Mouse (Mus musculus): ENCODE results near the gene Figla.
A peak's percentile ranks its signal among the peaks of the same experiment; 100 is the strongest.
"Not testable (repeated sequence)": the region's sequence is repeated elsewhere in the genome, so short reads cannot be mapped to it uniquely, and the experiment has no call there.

Figla gene

DNA sequence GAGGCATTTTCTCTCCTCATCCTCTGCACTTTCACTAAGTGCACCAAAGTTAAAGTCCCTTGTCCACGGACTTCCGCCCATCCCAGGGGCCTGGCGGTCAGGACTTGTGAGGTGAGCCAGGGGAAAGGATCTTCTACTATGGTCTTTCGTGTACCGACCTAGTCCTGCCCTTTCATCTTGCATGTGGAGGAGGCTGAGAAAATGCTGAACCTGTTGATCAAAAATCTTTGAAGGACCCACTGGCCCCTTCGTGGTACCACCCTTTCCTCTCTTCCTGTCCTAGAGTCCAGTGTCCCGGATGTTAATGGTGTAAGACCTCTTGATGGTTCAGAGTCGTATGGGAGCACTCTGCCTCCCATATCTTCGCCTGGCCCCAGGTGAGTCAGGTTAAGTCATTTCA, at the start of gene Figla:
Figla (plus strand) TSS at position 301 of the 400 bp plus-strand sequence.
- DNase-seq (ENCODE audit: low spot score): no peak

GRCm38 (mm10) chr6:85966686-85967085, 49.3 kb upstream of the Figla start:
- no peak for DNase-seq (ENCODE audit: low spot score)

DNA sequence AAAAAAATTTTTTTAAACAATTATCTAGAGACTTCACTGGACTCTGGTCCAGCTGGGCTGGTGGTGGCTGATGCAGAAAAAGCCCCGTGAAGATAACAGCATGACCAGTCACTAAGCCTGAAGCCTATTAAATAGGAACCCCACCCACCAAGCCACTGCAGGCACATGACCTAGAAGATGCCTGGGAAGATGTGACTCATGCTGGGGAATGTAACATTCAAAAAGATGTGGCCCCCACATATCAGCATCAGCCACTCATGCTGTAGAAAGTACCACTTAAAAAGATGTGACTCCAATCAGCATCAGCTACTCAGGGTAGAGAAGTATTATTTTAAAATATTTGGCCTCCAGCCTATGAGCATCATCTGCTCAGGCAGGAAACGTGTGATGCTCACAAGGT, 46.1 kb upstream of the Figla start:
- no peak for DNase-seq (ENCODE audit: low spot score)

GRCm38 (mm10) chr6:85972699-85973098, 43.3 kb upstream of the Figla start:
- no peak for DNase-seq (ENCODE audit: low spot score)

- no peak for DNase-seq (ENCODE audit: low spot score)
Measured at GRCm38 (mm10) chr6:85973336-85973735, 42.6 kb upstream of the Figla start.

DNA sequence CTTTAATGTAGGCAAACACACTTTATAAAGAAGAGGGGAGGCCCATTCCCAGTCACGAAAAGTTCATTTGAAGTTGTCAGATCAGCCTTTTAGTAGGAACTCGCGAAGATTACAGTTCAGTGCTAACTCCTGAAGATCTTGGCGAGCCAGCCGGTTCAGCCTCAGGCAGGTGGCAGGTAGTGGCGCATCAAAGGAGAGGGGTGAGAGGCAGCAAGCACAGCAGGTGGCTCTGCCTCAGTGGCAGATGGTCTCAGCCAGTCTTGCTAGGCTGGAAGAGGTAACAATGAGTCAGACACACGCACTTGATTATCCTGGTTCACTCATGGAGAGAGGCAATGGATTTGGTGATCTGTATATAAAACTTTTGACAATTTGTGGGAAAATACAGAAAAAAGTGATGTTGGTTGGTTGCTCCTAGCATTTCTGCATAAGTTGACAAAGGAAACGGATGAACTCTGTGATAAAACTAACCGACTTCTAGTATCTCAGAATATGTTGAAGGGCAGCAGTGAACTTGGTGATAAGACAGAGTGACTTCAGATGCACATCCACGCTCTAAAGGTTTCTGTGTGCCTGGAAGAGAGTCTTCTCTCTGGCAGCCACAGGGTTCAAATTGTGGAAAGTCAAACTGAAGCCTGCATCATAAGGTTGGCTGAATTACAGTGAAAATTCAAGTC, 40.9 kb upstream of the Figla start:
- no peak for DNase-seq (ENCODE audit: low spot score)

DNA sequence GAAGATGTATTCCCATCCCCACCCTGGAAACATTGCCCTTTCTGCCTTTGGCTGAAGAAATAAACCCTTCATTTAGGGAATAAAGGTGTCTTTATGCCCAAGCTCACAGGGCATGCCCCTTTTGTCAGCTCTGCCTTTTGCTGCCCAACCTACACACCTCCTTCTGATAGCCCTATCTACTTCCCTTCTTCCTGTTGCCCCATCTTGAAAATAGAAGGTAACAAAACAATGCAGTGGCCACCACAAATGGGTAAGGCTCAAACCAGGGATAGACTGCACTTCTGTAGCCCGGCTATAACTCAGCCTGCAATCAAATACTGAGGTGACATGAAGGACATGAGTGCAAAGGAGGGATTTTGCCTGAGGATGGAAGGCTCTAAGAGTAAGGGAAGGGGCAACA, 40.2 kb upstream of the Figla start:
- DNase-seq (ENCODE audit: low spot score): no peak

DNA sequence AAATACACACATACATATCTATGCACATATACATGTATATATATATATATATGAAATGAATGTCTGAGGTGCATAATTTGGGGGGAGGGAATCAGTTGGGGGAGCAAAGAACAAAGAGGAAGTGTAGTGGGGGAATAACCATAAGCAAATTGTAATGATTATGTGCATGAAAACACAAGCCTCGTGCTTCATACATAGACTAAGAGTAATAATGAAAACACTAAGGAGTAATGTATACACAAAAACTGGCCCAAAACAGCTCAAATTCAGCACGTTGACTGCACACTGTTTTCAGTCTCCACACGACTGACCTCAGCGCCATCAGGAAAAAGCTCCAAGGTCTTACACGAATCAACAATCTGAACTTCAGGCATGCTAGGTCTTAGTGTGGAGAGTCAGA, 39.7 kb upstream of the Figla start:
- no peak for DNase-seq (ENCODE audit: low spot score)

DNA sequence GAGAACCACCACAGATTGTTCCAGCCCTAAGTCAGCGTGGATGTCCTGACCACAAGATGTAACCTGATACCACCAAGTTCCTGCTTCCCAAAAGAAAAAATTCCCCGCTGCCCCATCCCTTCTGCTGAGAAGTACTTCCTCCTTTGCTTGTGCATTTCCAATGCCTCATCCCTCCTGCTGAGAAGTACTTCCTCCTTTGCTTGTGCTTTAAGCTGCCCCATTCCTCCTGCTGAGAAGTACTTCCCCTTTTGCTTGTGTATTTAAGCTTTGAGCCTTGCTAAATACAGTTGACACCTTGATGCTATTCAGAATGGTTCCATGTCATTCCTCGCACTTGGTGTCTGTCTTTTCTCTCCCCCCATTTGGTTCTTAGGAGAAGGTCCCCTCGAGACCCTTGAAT, 37.2 kb upstream of the Figla start:
- not testable (repeated sequence) for DNase-seq (ENCODE audit: low spot score)

DNA sequence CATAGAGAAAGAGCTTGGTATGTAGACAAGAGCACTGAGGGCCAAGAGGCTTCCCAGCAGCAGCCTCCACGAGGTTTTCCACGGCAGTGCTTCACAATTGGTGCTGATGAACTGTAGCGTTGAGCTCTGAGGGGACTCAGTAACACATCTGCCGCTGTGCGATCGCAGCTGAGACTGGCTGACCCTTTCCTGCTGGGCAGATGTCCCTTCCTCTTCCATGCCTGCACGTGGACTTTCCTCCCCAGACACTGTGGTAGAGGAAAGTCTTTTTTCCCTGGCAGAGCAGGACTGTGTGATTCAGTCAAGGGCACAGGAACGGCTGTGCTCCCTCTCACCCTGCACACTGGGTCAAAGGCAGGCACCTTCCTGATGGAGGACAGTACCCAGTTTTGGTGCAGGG, 31.6 kb upstream of the Figla start:
- DNase-seq (ENCODE audit: low spot score): no peak

- DNase-seq (ENCODE audit: low spot score): not testable (repeated sequence)
Measured at GRCm38 (mm10) chr6:85989570-85989969, 26.4 kb upstream of the Figla start.

GRCm38 (mm10) chr6:85990774-85991173, 25.2 kb upstream of the Figla start:
- DNase-seq (ENCODE audit: low spot score): not testable (repeated sequence)

GRCm38 (mm10) chr6:86003405-86003925, 12.5 kb upstream of the Figla start:
- no peak for DNase-seq (ENCODE audit: low spot score)

GRCm38 (mm10) chr6:86004271-86005148, 11.5 kb upstream of the Figla start:
- DNase-seq (ENCODE audit: low spot score): peak; percentile 60

- DNase-seq (ENCODE audit: low spot score): peak; percentile 37
Measured at GRCm38 (mm10) chr6:86009980-86010379, 6.0 kb upstream of the Figla start.

GRCm38 (mm10) chr6:86014812-86015211, 1.2 kb upstream of the Figla start:
- DNase-seq (ENCODE audit: low spot score): not testable (repeated sequence)

DNA sequence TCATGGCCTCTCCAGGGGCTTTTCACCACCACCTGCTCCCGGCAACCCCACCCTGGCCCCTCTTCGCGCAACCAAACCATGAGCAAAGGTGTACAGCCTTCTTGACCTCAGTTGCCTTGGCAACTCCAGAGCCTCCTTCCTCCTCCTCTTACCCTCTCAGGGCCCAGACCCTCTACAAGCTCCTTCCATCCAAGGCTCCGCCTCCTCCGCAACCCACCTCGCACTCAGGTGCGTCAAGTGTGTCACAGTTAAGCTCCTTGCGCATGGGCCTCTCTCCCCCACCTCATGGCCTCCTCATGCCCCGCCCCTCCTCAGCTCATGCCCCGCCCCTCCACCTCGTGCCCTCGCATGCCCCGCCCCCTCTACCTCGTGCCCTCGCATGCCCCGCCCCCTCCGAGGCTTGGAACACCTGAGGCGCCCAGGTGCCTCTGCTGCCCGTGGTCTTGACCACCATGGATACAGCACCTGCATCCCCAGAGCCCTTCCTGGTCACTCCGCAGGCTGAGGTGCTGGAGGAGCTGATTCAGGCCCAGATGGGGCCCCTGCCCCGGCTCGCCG, 901 bp downstream of the Figla start:
- no peak for DNase-seq (ENCODE audit: low spot score)

DNA sequence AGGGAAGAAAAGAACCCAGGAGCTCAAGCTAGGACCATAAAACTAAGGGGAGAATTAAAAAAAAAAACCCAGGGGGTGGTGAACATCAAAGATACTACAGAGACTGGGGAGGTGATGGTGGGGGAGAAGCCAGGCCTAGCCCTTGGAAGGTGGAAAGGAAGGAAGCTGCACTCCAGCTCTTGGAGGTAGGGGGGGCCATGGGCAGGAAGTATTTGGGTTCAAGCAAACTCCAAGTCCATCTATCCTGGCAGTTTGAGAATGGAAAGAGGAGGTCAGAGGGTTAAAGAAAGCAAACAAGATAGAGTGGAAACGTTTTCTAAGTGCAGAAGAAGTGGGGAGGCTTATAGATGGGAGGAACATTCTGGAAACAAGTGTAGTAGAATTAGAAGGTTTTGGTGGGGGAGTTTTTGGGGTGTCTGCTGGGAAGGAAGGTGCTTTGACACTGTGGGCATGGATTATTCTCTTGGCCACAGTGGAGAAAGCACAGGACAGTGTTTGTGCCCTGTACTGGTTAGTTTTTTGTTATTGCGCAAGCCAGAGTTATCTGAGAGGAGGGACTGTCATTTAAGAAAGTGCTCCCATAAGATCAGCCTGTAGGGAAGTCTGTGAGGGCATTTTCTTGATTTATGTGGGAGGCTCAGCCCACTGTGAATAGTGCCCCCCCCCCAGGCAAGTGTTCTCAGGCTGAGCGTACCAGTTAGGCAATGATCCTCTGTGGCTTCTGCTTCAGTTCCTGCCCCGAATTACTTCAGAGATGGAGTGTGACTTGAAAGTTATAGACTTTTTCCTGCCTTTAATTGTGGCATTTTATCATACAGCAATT, 3.7 kb downstream of the Figla start:
- no peak for DNase-seq (ENCODE audit: low spot score)

DNA sequence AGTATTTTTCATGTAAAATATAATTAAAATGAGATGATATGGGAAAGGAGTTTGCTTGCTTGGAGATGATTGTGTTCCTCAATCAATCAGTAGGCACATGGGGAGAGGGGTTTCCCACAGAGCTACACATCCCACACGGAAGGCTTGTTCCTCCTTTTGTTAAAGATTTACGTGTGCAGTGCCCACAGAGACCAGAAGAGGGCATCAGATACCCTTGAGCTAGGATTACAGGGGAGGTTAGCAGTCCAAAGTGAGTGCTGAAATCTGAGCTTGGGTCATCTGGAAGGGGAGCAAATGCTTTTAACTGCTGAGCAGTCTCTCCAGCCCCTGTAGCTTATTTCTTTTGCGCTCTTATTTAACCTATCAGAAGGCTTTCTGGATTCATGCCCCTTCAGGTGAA, 5.0 kb downstream of the Figla start:
- peak; percentile 12 for DNase-seq (ENCODE audit: low spot score)

- DNase-seq (ENCODE audit: low spot score): no peak
Measured at GRCm38 (mm10) chr6:86026632-86027292, 10.8 kb downstream of the Figla start.

GRCm38 (mm10) chr6:86028150-86028549, 12.2 kb downstream of the Figla start:
- DNase-seq (ENCODE audit: low spot score): no peak
